ENCODE assay signal across 18 mouse cellular contexts in the genomic region with DNA sequence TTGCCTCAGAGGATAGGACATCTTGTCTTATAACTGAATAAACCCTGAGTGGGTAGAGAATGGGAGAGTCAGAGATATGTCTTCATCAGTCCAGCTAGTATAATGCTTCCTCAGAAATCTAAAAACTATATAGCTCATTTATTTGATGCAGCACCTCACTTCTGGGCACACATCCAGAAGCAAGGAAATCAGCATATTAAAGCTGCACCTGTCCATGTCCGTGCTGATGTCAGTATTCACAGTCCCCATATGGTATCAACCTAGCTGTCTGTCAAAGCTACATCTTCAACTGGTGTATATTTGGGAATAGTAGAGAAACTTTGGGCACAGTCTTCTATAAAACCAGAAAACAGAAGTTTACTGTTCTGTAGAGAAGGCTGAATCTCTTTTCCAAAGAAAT.
"Had no signal": no experiment of that assay in that cellular context is flagged by ENCODE, and none has a peak within 500 bp of the region (broad histone marks: within the 10 kb centered on the region; RNA-seq: fewer than 3 reads in every experiment).

No protein-coding gene starts in this region.

- H3K27ac ChIP-seq: kidney, embryonic 15.5 days; left cerebral cortex, adult 2 months; liver, embryonic 13.5 days; midbrain, embryonic 12.5 days; neural tube, embryonic 13.5 days; stomach, embryonic 15.5 days had no signal

- ATAC-seq: midbrain, embryonic 16.5 days had no signal

- H3K4me3 ChIP-seq: kidney, embryonic 15.5 days; left cerebral cortex, adult 2 months; liver, embryonic 13.5 days; midbrain, embryonic 12.5 days; myocyte; neural tube, embryonic 13.5 days; stomach, embryonic 15.5 days had no signal

- H3K36me3 ChIP-seq: kidney, embryonic 15.5 days; liver, embryonic 13.5 days; midbrain, embryonic 12.5 days; neural tube, embryonic 13.5 days; stomach, embryonic 15.5 days had no signal

- DNase-seq: kidney, postnatal 10 days; kidney, postnatal 36 days; layer of hippocampus, postnatal 36 days; liver, embryonic 13.5 days; lung, adult 2 months; lung, postnatal 14 days; lung, postnatal 4 days; retina, postnatal 1 day; right cerebral cortex, postnatal 25 days; spleen, adult 18-20 months; thymus, postnatal 25 days had no signal

- H3K9ac ChIP-seq: kidney, embryonic 15.5 days; liver, embryonic 13.5 days; midbrain, embryonic 12.5 days; neural tube, embryonic 13.5 days; stomach, embryonic 15.5 days had no signal

- H3K4me2 ChIP-seq: kidney, embryonic 15.5 days; liver, embryonic 13.5 days; midbrain, embryonic 12.5 days; neural tube, embryonic 13.5 days; stomach, embryonic 15.5 days had no signal

- H3K9me3 ChIP-seq: kidney, embryonic 15.5 days; liver, embryonic 13.5 days; midbrain, embryonic 12.5 days; neural tube, embryonic 13.5 days; stomach, embryonic 15.5 days had no signal

- H3K4me1 ChIP-seq: kidney, embryonic 15.5 days; liver, embryonic 13.5 days; midbrain, embryonic 12.5 days; neural tube, embryonic 13.5 days had no signal

- H3K27me3 ChIP-seq: kidney, embryonic 15.5 days; liver, embryonic 13.5 days; midbrain, embryonic 12.5 days; neural tube, embryonic 13.5 days; stomach, embryonic 15.5 days had no signal
